Mouse (Mus musculus): ENCODE measurements around the gene Fignl2. TPM values are rescaled to one million over a fixed set of nuclear protein-coding genes. Genes with fewer than 3 reads are reported as not detected.
A peak's percentile ranks its signal among the peaks of the same experiment; 100 is the strongest.

Fignl2 gene
- polyA plus RNA-seq (2012; rRNA removed), result 2.5 and 2.7 TPM in 2 replicates

DNA sequence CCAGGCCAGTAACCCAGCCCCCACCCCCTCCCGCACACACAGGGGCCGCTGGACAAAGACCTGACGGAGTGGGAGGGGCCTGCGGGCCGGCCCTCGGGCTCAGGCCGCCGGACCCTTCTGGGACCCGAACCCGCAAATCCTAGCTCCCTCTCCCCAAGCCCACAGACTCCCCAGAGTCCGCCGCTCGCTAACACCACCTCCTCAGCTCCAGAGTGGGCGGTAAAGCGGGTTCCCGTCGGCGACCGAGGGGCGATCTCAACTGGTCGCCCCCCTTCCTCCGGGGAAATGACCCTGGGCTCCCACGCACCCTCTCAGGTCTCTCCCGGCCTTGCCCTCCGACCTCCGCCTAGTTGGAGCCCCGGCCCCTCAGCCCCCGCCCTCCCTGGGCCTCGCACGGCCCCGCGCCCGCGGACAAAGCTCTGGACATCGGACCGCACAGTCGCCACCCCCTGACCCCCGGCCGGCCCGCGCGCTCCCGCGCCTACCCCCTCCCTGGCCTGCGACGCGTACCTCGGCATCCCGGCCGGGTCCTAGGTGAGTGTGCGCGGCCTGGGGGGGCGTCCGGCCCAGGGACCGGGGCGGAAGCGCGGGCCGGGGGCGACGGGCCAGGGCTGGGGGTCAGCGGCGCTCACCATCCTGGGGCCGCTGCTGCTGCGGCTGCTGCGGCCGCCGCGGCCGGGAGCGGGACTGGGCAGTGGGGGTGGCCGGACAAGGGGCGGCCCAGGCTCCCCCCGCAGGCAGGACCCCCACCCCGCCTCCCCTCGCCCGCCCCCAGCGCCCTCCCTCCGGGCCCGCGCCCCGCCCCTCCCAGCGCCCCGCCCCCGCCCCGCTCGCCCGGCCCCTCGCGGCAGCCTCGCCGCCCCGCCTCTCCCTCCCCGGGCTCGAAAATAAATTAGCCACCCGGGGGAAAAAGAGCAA lies at the start of gene Fignl2:
TSS of gene Fignl2 (minus strand) at position 755 of the 918 bp plus-strand sequence.
- Histone ChIP-seq H3K4me3 (replicated peaks; ENCODE audit: insufficient read depth, low read depth, low read length) (peak within 1 kb of the TSS; percentile 52), H3K27ac (ENCODE audit: insufficient read depth, low read length) (no peak within 1 kb of the TSS), H3K27me3 (ENCODE audit: control insufficient read depth, insufficient read depth, low read length) (peaks cover 10% of the 10 kb centered on the region), H3K4me1 (ENCODE audit: control insufficient read depth, insufficient read depth, low read length) (0 out of 2 replicates have a peak, but pooled peaks cover 6% of the 10 kb centered on the region)
- DNase-seq, result no peak
- TF ChIP-seq CTCF (IDR thresholded peaks at IDR 0.05; ENCODE audit: borderline replicate concordance, insufficient read depth, low read depth, low read length), result no peak
- 2% methylated on average over 64 of the region's 96 CpGs for WGBS

DNA sequence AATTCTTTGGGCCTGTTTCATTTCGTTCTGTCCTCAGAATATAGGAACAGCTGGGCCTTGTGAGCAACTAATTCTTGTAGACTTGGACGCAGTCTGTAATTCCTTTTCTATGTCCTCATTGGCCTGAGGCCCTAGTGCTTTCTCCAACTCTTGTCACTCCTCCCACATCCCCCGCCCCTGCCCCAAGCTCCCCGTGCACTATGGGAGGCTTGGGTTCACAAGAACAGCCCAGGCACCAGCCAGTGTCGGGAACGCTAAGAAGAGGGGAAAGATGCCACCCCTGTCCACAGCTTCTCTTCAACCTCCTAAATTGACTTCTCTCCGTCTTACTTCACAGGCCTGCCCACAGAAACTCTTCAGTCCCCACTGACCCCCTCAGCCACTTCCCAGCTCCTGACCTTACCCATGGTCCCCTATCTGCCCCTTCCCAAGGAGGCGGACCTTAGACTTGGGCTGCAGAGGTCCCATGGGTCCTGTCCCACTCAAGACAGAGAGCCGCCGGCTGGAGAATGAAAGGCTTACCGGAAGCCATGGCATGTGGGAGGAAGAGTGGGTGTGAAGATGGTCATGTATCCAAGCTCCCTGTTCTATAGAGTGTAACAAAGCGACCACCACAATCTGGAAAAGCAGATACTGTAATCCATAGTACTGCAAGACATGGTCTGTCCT lies 48.6 kb upstream of the Fignl2 start:
- WGBS, result 73% methylated on average over 12 of the region's 12 CpGs
- no peak overlapping the region for H3K27ac ChIP-seq (ENCODE audit: insufficient read depth, low read length)

DNA sequence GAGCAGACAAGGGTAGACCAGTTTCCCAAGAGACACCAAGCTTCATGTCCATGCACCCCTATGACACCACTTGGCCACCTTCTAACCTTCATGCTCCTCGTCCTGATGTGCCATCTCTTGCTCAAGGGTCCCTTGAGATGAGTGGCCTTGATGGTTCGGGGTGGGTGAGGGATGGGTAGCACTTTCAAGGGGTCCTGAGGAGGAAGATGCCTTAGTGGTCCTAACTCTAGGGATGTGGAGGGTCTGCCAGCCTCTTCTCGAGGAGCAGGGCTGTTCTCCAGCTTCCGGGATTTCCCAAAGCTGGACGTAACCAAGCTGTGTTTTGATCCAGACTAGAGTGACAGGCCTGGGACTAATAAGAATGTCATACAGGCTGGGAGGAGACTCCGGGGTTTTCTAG lies 47.2 kb upstream of the Fignl2 start:
- no peak for TF ChIP-seq CTCF (IDR thresholded peaks at IDR 0.05; ENCODE audit: borderline replicate concordance, insufficient read depth, low read depth, low read length)
- TF ChIP-seq POLR2A (IDR thresholded peaks at IDR 0.05; ENCODE audit: borderline replicate concordance, insufficient read depth, low read length), result no peak
- H3K4me3 ChIP-seq (replicated peaks; ENCODE audit: insufficient read depth, low read depth, low read length), result no peak overlapping the region
- peaks cover 2% of the 10 kb centered on the region; the same call in 1 of the 2 replicates for H3K27me3 ChIP-seq (ENCODE audit: control insufficient read depth, insufficient read depth, low read length)
- no peak overlapping the region for H3K27ac ChIP-seq (ENCODE audit: insufficient read depth, low read length)
- no peak for DNase-seq
- 88% methylated on average over 6 of the region's 6 CpGs for WGBS
- peaks cover 2% of the 10 kb centered on the region; the same call in 1 of the 2 replicates for H3K4me1 ChIP-seq (ENCODE audit: control insufficient read depth, insufficient read depth, low read length)

More for the DNA sequence above, 48.6 kb upstream of the Fignl2 start:
- DNase-seq, result no peak
- peaks cover 2% of the 10 kb centered on the region; the same call in 1 of the 2 replicates for H3K27me3 ChIP-seq (ENCODE audit: control insufficient read depth, insufficient read depth, low read length)
- TF ChIP-seq POLR2A (IDR thresholded peaks at IDR 0.05; ENCODE audit: borderline replicate concordance, insufficient read depth, low read length), result no peak
- TF ChIP-seq CTCF (IDR thresholded peaks at IDR 0.05; ENCODE audit: borderline replicate concordance, insufficient read depth, low read depth, low read length), result no peak
- no peak overlapping the region for H3K4me3 ChIP-seq (replicated peaks; ENCODE audit: insufficient read depth, low read depth, low read length)
- 0 out of 2 replicates have a peak, but pooled peaks cover 2% of the 10 kb centered on the region for H3K4me1 ChIP-seq (ENCODE audit: control insufficient read depth, insufficient read depth, low read length)

DNA sequence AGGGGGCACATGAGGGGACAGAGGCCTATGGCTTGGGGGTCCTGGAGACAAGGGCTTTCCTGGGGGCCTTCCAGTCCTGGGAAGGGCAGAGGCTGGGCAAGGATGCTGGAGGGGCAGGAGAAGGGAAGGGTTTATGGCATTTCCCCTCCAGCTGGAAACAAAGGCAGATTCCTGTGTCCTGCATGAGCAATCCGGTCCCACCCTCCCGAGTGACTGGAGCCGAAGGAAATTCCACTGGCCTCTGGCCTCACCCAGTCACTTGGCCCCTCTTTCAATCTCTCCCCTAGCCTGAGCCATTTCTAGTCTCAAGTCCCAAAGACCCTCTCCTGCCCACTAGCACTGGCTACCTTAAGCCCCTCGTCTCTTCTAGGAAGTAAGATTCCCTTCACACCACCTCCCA lies 44.8 kb upstream of the Fignl2 start:
- WGBS, result 63% methylated on average over 4 of the region's 4 CpGs
- Histone ChIP-seq H3K4me1 (ENCODE audit: control insufficient read depth, insufficient read depth, low read length) (no peaks in the 10 kb centered on the region; the same call in 1 of the 2 replicates), H3K27me3 (ENCODE audit: control insufficient read depth, insufficient read depth, low read length) (no peaks in the 10 kb centered on the region), H3K27ac (ENCODE audit: insufficient read depth, low read length) (peak overlapping the region; percentile 64; the same call in 1 of the 2 replicates), H3K4me3 (replicated peaks; ENCODE audit: insufficient read depth, low read depth, low read length) (no peak overlapping the region)
- TF ChIP-seq CTCF (IDR thresholded peaks at IDR 0.05; ENCODE audit: borderline replicate concordance, insufficient read depth, low read depth, low read length) (no peak), POLR2A (IDR thresholded peaks at IDR 0.05; ENCODE audit: borderline replicate concordance, insufficient read depth, low read length) (no peak)
- DNase-seq, result no peak

DNA sequence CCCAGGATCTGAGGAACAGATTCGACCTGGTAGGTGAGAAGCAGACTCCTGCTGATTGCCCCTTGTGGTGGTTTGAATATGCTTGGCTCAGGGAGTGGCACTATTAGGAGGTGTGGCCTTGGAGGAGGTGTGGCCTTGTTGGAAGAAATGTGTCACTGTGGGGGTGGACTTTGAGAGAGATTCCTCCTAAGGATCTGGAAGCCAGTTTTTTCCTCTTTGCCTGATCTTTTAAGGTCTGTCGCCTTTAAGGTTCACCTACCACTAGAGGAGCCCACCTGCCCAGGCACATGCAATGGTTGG lies 43.9 kb upstream of the Fignl2 start:
- Histone ChIP-seq H3K27me3 (ENCODE audit: control insufficient read depth, insufficient read depth, low read length) (no peaks in the 10 kb centered on the region), H3K27ac (ENCODE audit: insufficient read depth, low read length) (no peak overlapping the region), H3K4me3 (replicated peaks; ENCODE audit: insufficient read depth, low read depth, low read length) (no peak overlapping the region), H3K4me1 (ENCODE audit: control insufficient read depth, insufficient read depth, low read length) (no peaks in the 10 kb centered on the region; the same call in 1 of the 2 replicates)
- no peak for DNase-seq
- no peak for TF ChIP-seq POLR2A (IDR thresholded peaks at IDR 0.05; ENCODE audit: borderline replicate concordance, insufficient read depth, low read length)
- no peak for TF ChIP-seq CTCF (IDR thresholded peaks at IDR 0.05; ENCODE audit: borderline replicate concordance, insufficient read depth, low read depth, low read length)
- WGBS, result 46% methylated on average over 2 of the region's 2 CpGs

DNA sequence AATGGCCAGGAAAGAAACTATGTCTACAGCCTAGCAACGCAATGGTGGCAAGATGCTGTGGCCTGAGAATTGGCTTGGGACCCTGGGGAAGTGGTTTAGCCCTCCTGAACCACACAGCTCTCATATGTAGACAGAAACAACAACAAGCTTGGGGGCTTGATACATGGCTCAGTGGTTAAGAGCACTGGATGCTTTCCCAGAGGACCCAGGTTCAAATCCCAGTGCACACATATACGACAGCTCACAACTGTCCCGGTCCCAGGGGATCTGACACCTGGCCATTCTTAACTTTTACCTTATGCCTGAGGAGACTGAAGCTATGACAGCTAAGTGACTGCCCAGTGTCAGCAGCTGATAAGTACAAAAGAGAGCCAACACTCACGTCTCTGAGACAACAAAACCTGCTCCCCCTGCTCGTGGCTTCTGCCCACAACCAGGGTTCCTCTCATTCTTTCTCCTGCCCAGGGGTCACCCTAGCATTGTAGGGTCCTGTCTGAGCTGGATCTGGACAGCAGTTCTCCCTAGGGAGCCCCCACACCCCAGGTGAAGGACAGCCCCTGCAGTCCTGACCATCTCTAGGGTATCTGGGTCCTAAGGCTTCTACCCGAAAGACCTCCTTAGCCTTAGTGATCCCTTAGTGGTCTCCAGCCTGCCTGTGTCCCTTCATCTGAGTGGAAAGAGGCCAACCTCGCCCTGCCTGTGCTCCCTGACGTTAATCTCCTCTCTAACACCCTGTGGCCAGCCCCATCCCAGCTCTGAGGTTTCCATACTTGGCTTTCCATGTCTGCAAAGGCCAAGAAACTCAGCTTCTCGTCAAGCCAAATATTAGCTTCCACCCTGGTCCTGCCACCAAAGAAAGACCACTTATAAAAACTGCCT lies 43.3 kb upstream of the Fignl2 start:
- no peak for DNase-seq
- WGBS, result 82% methylated on average over 9 of the region's 9 CpGs

More for the DNA sequence above, 43.3 kb upstream of the Fignl2 start:
- Histone ChIP-seq H3K4me1 (ENCODE audit: control insufficient read depth, insufficient read depth, low read length) (no peaks in the 10 kb centered on the region; the same call in 1 of the 2 replicates), H3K27ac (ENCODE audit: insufficient read depth, low read length) (no peak overlapping the region), H3K4me3 (replicated peaks; ENCODE audit: insufficient read depth, low read depth, low read length) (no peak overlapping the region), H3K27me3 (ENCODE audit: control insufficient read depth, insufficient read depth, low read length) (no peaks in the 10 kb centered on the region)
- TF ChIP-seq POLR2A (IDR thresholded peaks at IDR 0.05; ENCODE audit: borderline replicate concordance, insufficient read depth, low read length) (no peak), CTCF (IDR thresholded peaks at IDR 0.05; ENCODE audit: borderline replicate concordance, insufficient read depth, low read depth, low read length) (no peak)

All from cerebellum, adult 2 months (tissue).